Mouse (Mus musculus) spleen, adult 2 months (tissue): Measurements from ENCODE around the gene Mical2.

ENCODE experiments used
- CTCF ChIP-seq: fragments of 200-500 bp; IDR thresholded peaks from 2 replicates; pipeline ENCODE4 v1.5.1; 2011; ENCODE audit warnings: mild to moderate bottlenecking, inconsistent platforms; ENCODE audit not compliant: insufficient read depth, insufficient read length, insufficient replicate concordance; ENCODE audit errors: extremely low read depth
- POLR2A ChIP-seq: fragments of 200-500 bp; IDR thresholded peaks from 2 replicates; pipeline ENCODE4 v1.6.1; 2011; ENCODE audit warnings: low read depth, low read length, inconsistent platforms

GRCm38 (mm10) chr7:112212921-112213721, 12.5 kb upstream of the Mical2 start:
- no peak for TF ChIP-seq POLR2A
- no peak for TF ChIP-seq CTCF
